Mouse (Mus musculus): ENCODE results near the gene Gm47429. TPM values are rescaled to one million over a fixed set of nuclear protein-coding genes. Genes with fewer than 3 reads are reported as not detected.
A peak's percentile ranks its signal among the peaks of the same experiment; 100 is the strongest.

Gene Gm47429
- polyA plus RNA-seq, 1 experiment from 2014 or later: not detected

GRCm38 (mm10) chr13:50417389-50418183 lies 26.1 kb downstream of the Gm47429 start, which contains the start of gene Fbxw17:
TSS of gene Fbxw17 (plus strand) at chr13:50417864.
- peak within 1 kb of the TSS; percentile 79 for H3K27ac ChIP-seq
- peak within 1 kb of the TSS; percentile 73 for H3K4me2 ChIP-seq
- H3K4me3 ChIP-seq: peak within 1 kb of the TSS; percentile 78
- WGBS: 12% methylated on average over 34 of the region's 35 CpGs
- H3K36me3 ChIP-seq: peaks cover 23% of the 10 kb centered on the region
- peaks cover 16% of the 10 kb centered on the region for H3K4me1 ChIP-seq (replicated peaks)
- no peaks in the 10 kb centered on the region for H3K27me3 ChIP-seq
- ATAC-seq (ENCODE audit: low FRiP score): peak; percentile 99
- H3K9ac ChIP-seq: peak within 1 kb of the TSS; percentile 91
- no peaks in the 10 kb centered on the region for H3K9me3 ChIP-seq

Other genes starting within 250 kb of the Gm47429 start
- not detected in 2 replicates for gene Gm906, start 193.6 kb downstream of the Gm47429 start, polyA plus RNA-seq (2015; fragmentation: Nextera tagmentation; extraction: Ambion mirVana)
- 32.7 and 39.0 TPM in 2 replicates for gene Fbxw17, start 26.0 kb downstream of the Gm47429 start, polyA plus RNA-seq (2015; fragmentation: Nextera tagmentation; extraction: Ambion mirVana)
- gene Nutm2, start 23.4 kb upstream of the Gm47429 start, polyA plus RNA-seq (2015; fragmentation: Nextera tagmentation; extraction: Ambion mirVana): not detected in 2 replicates
- gene Gm904, start 199.3 kb upstream of the Gm47429 start, polyA plus RNA-seq (2015; fragmentation: Nextera tagmentation; extraction: Ambion mirVana): not detected in 2 replicates

Measured in hindbrain, embryonic 13.5 days (tissue).